Comparison of ENCODE assay signal across 8 mouse cellular contexts in the genomic region with DNA sequence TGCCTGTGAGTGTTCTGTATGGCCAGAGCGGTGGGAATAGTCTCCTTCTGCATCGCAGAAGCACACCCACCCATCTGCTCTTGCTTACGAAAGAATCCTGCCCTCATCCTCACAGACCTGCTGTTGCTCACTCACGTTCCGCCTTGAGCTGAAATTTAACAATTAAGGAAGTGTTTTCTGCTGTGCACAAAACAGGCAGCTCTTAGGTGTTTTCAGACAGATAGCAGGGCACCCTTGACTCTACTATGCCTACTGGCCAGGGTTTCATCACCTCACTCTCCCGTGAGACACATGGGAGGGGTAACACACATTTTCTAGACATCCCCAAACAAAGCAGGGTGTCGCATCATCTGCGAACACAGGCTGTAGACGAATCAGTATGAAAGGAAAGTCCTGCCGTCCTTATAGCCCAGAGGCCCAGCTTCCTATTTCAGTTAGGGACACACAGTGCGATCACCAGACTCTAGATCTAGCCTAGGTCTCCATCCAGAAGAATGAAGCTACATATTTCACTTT. TPM values are rescaled to one million over a fixed set of nuclear protein-coding genes. Genes with fewer than 3 reads are reported as not detected.
DNase-seq lines count a peak whose midpoint lies in the region; ATAC-seq and TF ChIP-seq lines count a peak whose summit lies in the region.

No protein-coding gene starts in this region.

- no peaks in the 10 kb centered on the region for H3K27me3 ChIP-seq in heart, embryonic 10.5 days (ENCODE audit: insufficient read depth, poor library complexity, severe bottlenecking)
- no peaks in the 10 kb centered on the region for H3K27me3 ChIP-seq in MEL (ENCODE audit: control insufficient read depth in 1 of 2, insufficient read depth in 2 of 2, low read length in 2 of 2)
- no peaks in the 10 kb centered on the region for H3K27me3 ChIP-seq in forebrain, embryonic 10.5 days (ENCODE audit: poor library complexity, severe bottlenecking)
- no peaks in the 10 kb centered on the region for H3K27me3 ChIP-seq in intestine, embryonic 15.5 days (replicated peaks)
- H3K27me3 ChIP-seq in midbrain, embryonic 15.5 days (replicated peaks): no peaks in the 10 kb centered on the region

- no peak for ATAC-seq in intestine, embryonic 15.5 days
- ATAC-seq in midbrain, embryonic 15.5 days (replicated peaks): peak; percentile 25; the same call in 1 of the 2 replicates

- no peak for TF ChIP-seq EP300 in MEL (IDR thresholded peaks at IDR 0.05; ENCODE audit: low read depth in 1 of 2, low read length in 2 of 2)

- H3K36me3 ChIP-seq in heart, embryonic 10.5 days: no peaks in the 10 kb centered on the region
- H3K36me3 ChIP-seq in MEL (ENCODE audit: control insufficient read depth in 1 of 2, insufficient read depth in 2 of 2, low read length in 2 of 2): peaks cover 0 to 27% of the 10 kb centered on the region in 2 experiments; a peak in 2 of 4 replicates
- no peaks in the 10 kb centered on the region; the same call in 1 of the 2 replicates for H3K36me3 ChIP-seq in forebrain, embryonic 10.5 days (replicated peaks)
- no peaks in the 10 kb centered on the region for H3K36me3 ChIP-seq in intestine, embryonic 15.5 days
- H3K36me3 ChIP-seq in midbrain, embryonic 15.5 days (replicated peaks): no peaks in the 10 kb centered on the region

- DNase-seq in heart, embryonic 10.5 days (ENCODE audit: low spot score): no peak
- DNase-seq in heart, postnatal 25 days (ENCODE audit: low spot score): no peak
- peak; percentile 65 for DNase-seq in MEL (ENCODE audit: low read depth, low spot score)
- no peak for DNase-seq in forebrain, embryonic 10.5 days (ENCODE audit: extremely low spot score, low spot score)
- no peak for DNase-seq in urinary bladder, postnatal 4 days (ENCODE audit: low spot score in 2 of 2)
- no peak for DNase-seq in yolk sac, embryonic 10.5 days (ENCODE audit: low spot score)

- TF ChIP-seq POLR2A in MEL (IDR thresholded peaks at IDR 0.05; ENCODE audit: control insufficient read depth in 1 of 2, insufficient read depth in 1 of 2, low read depth in 1 of 2, low read length in 2 of 2, poor library complexity in 1 of 2): no peak

- no peak for TF ChIP-seq RAD21 in MEL (IDR thresholded peaks at IDR 0.05; ENCODE audit: low read depth, low read length)

- intact Hi-C loops in heart, postnatal 25 days (cut with DNase I): loop anchor here (5.0 to 10.0 kb wide), 3 partner anchors 118 to 270 kb away; no protein-coding TSS in a partner anchor

- peak overlapping the region; percentile 67 for H3K27ac ChIP-seq in heart, embryonic 10.5 days
- H3K27ac ChIP-seq in MEL (ENCODE audit: control insufficient read depth, low read depth, low read length): peak overlapping the region; percentile 47
- H3K27ac ChIP-seq in forebrain, embryonic 10.5 days: peak overlapping the region; percentile 92
- H3K27ac ChIP-seq in intestine, embryonic 15.5 days: peak overlapping the region; percentile 23; the same call in 1 of the 2 replicates
- peak overlapping the region; percentile 89 for H3K27ac ChIP-seq in midbrain, embryonic 15.5 days

- peak overlapping the region; percentile 61 for H3K9ac ChIP-seq in MEL (ENCODE audit: control insufficient read depth, low read depth, low read length, poor library complexity, severe bottlenecking)
- peak overlapping the region; percentile 17; the same call in 1 of the 2 replicates for H3K9ac ChIP-seq in intestine, embryonic 15.5 days
- peak overlapping the region; percentile 68 for H3K9ac ChIP-seq in midbrain, embryonic 15.5 days

- peak overlapping the region; percentile 43 for H3K4me3 ChIP-seq in heart, embryonic 10.5 days
- peak overlapping the region; percentile 50 to 78 for H3K4me3 ChIP-seq in MEL (ENCODE audit: control insufficient read depth in 1 of 2, insufficient read depth in 1 of 2, low read depth in 2 of 2, low read length in 2 of 2)
- peak overlapping the region; percentile 63 for H3K4me3 ChIP-seq in forebrain, embryonic 10.5 days
- peak overlapping the region; percentile 21 for H3K4me3 ChIP-seq in intestine, embryonic 15.5 days (replicated peaks)
- H3K4me3 ChIP-seq in midbrain, embryonic 15.5 days: peak overlapping the region; percentile 55

- H3K4me1 ChIP-seq in heart, embryonic 10.5 days: peaks cover 37% of the 10 kb centered on the region
- H3K4me1 ChIP-seq in MEL (ENCODE audit: control insufficient read depth in 1 of 2, insufficient read depth in 2 of 2, low read length in 2 of 2): peaks cover 15 to 32% of the 10 kb centered on the region in 2 experiments
- H3K4me1 ChIP-seq in forebrain, embryonic 10.5 days: peaks cover 72% of the 10 kb centered on the region
- peaks cover 16% of the 10 kb centered on the region for H3K4me1 ChIP-seq in intestine, embryonic 15.5 days (replicated peaks)
- peaks cover 62% of the 10 kb centered on the region for H3K4me1 ChIP-seq in midbrain, embryonic 15.5 days

- TF ChIP-seq CTCF in MEL (IDR thresholded peaks at IDR 0.05 in 2 of 3, conservative IDR thresholded peaks at IDR 0.05 in 1 of 3; ENCODE audit: control insufficient read depth in 1 of 3, insufficient read depth in 1 of 3, low read depth in 2 of 3, low read length in 3 of 3, poor library complexity in 1 of 3, severe bottlenecking in 1 of 3): no peak

- peak overlapping the region; percentile 51 for H3K4me2 ChIP-seq in intestine, embryonic 15.5 days (replicated peaks)
- H3K4me2 ChIP-seq in midbrain, embryonic 15.5 days: peak overlapping the region; percentile 67

- H3K79me2 ChIP-seq in MEL (ENCODE audit: control insufficient read depth, insufficient read depth, low read length, poor library complexity): peaks cover 1% of the 10 kb centered on the region

- 36% methylated on average over 11 of the region's 11 CpGs for WGBS in heart, embryonic 10.5 days
- 45% methylated on average over 11 of the region's 11 CpGs for WGBS in forebrain, embryonic 10.5 days
- 38% methylated on average over 11 of the region's 11 CpGs for WGBS in intestine, embryonic 15.5 days
- WGBS in midbrain, embryonic 15.5 days: 5% methylated on average over 11 of the region's 11 CpGs

- no peaks in the 10 kb centered on the region for H3K9me3 ChIP-seq in heart, embryonic 10.5 days
- H3K9me3 ChIP-seq in MEL (replicated peaks; ENCODE audit: insufficient read depth, low read length): no peaks in the 10 kb centered on the region
- H3K9me3 ChIP-seq in forebrain, embryonic 10.5 days: no peaks in the 10 kb centered on the region
- H3K9me3 ChIP-seq in intestine, embryonic 15.5 days: no peaks in the 10 kb centered on the region
- H3K9me3 ChIP-seq in midbrain, embryonic 15.5 days: no peaks in the 10 kb centered on the region

TF ChIP-seq in MEL, 35 proteins besides CTCF, POLR2A, EP300 and RAD21:
- TF ChIP-seq BHLHE40 (IDR thresholded peaks at IDR 0.05; ENCODE audit: borderline replicate concordance, low read depth, low read length) (peak; percentile 57; the same call in 1 of the 2 replicates), HCFC1 (IDR thresholded peaks at IDR 0.05; ENCODE audit: low read depth, low read length) (0 out of 2 replicates have a peak, but pooled peaks have one; percentile 7), ZKSCAN1 (IDR thresholded peaks at IDR 0.05; ENCODE audit: low read depth, low read length) (no peak), USF2 (IDR thresholded peaks at IDR 0.05; ENCODE audit: borderline replicate concordance in 1 of 2, insufficient read depth in 1 of 2, low read depth in 1 of 2, low read length in 2 of 2) (no peak), MYC (IDR thresholded peaks at IDR 0.05; ENCODE audit: low read depth, low read length) (peak; percentile 48; the same call in 1 of the 2 replicates), SIN3A (IDR thresholded peaks at IDR 0.05; ENCODE audit: low read length) (peak; percentile 41; the same call in 1 of the 2 replicates)

RNA-seq across cellular contexts. Expression of gene Gng2, which starts 2.4 kb away (rescaled TPM):
- polyA plus RNA-seq in heart, embryonic 10.5 days (2016; fragmentation: Nextera tagmentation; extraction: Ambion mirVana): 33.9 and 61.6 TPM in 2 replicates
- total RNA-seq in heart, postnatal 25 days (2021): 10 to 100 TPM; 15.8 to 16.7 TPM
- 3.3 and 8.9 TPM in 2 replicates for total RNA-seq in MEL (2012; rRNA removed)
- 10 to 100 TPM in 1 of 2 experiments, not detected in 1; 17.2 TPM for polyA plus RNA-seq in MEL (2012; ENCODE audit: insufficient read depth in 1 of 2, insufficient read length in 2 of 2, low read depth in 1 of 2, low replicate concordance in 2 of 2, missing spikeins in 1 of 2)
- 81.0 and 86.1 TPM in 2 replicates for polyA plus RNA-seq in forebrain, embryonic 10.5 days (2016; fragmentation: Nextera tagmentation; extraction: Ambion mirVana)
- 52.1 and 55.7 TPM in 2 replicates for polyA plus RNA-seq in intestine, embryonic 15.5 days (2015; fragmentation: Nextera tagmentation; extraction: Ambion mirVana)
- polyA plus RNA-seq in midbrain, embryonic 15.5 days (2015; fragmentation: Nextera tagmentation; extraction: Ambion mirVana): 452 and 467 TPM in 2 replicates

Comparison
In these comparisons a context has a peak if more than half of its experiments do, and no peak if none do; other contexts are left out.
1. H3K27ac ChIP-seq: peak in every context shown above with its lines; median percentile 92 in forebrain, embryonic 10.5 days; 89 in midbrain, embryonic 15.5 days; 67 in heart, embryonic 10.5 days; 47 in MEL; 23 in intestine, embryonic 15.5 days.
2. H3K9ac ChIP-seq: peak in every context shown above with its lines; median percentile 68 in midbrain, embryonic 15.5 days; 61 in MEL; 17 in intestine, embryonic 15.5 days.